Mouse (Mus musculus) midbrain, postnatal 0 days (tissue): ENCODE measurements around the gene Rbms2. TPM values are rescaled to one million over a fixed set of nuclear protein-coding genes. Genes with fewer than 3 reads are reported as not detected.

Source experiments
- ATAC-seq: fragments of 200-750 bp; cut with Nextera tagmentation; 2 replicates; pipeline ENCODE4 v1.8.0; 2017; ENCODE audit warnings: moderate number of reproducible peaks, mild to moderate bottlenecking, moderate TSS enrichment, moderate library complexity; ENCODE audit not compliant: low FRiP score
- DNase-seq: peaks from one replicate; pipeline ENCODE4 v3.0.0-alpha.2; 2015; ENCODE audit warnings: low spot score
- H3K27ac ChIP-seq: fragments of 300-500 bp; sonication (generic); 2 replicates; pipeline ENCODE4 v1.5.1; 2014; ENCODE audit warnings: low read depth, mild to moderate bottlenecking, low read length, mixed read lengths
- H3K27me3 ChIP-seq: fragments of 300-500 bp; sonication (generic); 2 replicates; pipeline ENCODE4 v1.6.1; 2014; ENCODE audit warnings: low read length, control low read depth, mixed read lengths; ENCODE audit not compliant: insufficient read depth
- H3K36me3 ChIP-seq: fragments of 300-500 bp; sonication (generic); 2 replicates; pipeline ENCODE4 v1.6.1; 2014; ENCODE audit warnings: low read length, control low read depth, mixed read lengths; ENCODE audit not compliant: insufficient read depth
- H3K4me1 ChIP-seq: fragments of 300-500 bp; sonication (generic); 2 replicates; pipeline ENCODE4 v1.6.1; 2014; ENCODE audit warnings: mild to moderate bottlenecking, control low read depth, antibody characterized with exemption, low read length, mixed read lengths; ENCODE audit not compliant: insufficient read depth
- H3K4me2 ChIP-seq: fragments of 300-500 bp; sonication (generic); 2 replicates; pipeline ENCODE4 v1.6.1; 2014; ENCODE audit warnings: low read depth, mild to moderate bottlenecking, low read length, mixed read lengths; ENCODE audit not compliant: poor library complexity, severe bottlenecking
- H3K4me3 ChIP-seq: fragments of 300-500 bp; sonication (generic); 2 replicates; pipeline ENCODE4 v1.5.1; 2014; ENCODE audit warnings: low read depth, mild to moderate bottlenecking, low read length, moderate library complexity
- H3K9ac ChIP-seq: fragments of 300-500 bp; sonication (generic); replicated peaks from 2 replicates; pipeline ENCODE4 v1.6.1; 2014; ENCODE audit warnings: mild to moderate bottlenecking, low read length, moderate library complexity, mixed read lengths; ENCODE audit not compliant: poor library complexity, severe bottlenecking
- H3K9me3 ChIP-seq: fragments of 300-500 bp; sonication (generic); 2 replicates; pipeline ENCODE4 v1.6.1; 2016; ENCODE audit warnings: low read length, control low read depth
- CTCF ChIP-seq: IDR thresholded peaks from 2 replicates; pipeline ENCODE4 v1.5.1; 2016; ENCODE audit warnings: antibody characterized with exemption, mild to moderate bottlenecking
- WGBS: fragments of 180-500 bp; shearing (Covaris S2); extraction: QIAGEN DNeasy Blood & Tissue Kit; methylation state at CpG from one replicate; pipeline ENCODE4 v1.1.7; 2014; 5-methylcytosine and 5-hydroxymethylcytosine counted together
- polyA plus RNA-seq: library from polyadenylated mRNA; unstranded; fragments of >200 nt; fragmentation: Nextera tagmentation; extraction: Ambion mirVana; gene quantifications from 2 replicates; pipeline ENCODE4 v1.2.1, GENCODE M21; 2015
- total RNA-seq: library from RNA; depleted of rRNA; stranded (reverse); fragments of >200 nt; gene quantifications from 2 replicates; pipeline ENCODE4 v1.2.3, GENCODE M21; 2014

Rbms2 gene
- total and polyA plus RNA-seq, 2 experiments from 2014 or later = 5.2 to 11.1 TPM

DNA sequence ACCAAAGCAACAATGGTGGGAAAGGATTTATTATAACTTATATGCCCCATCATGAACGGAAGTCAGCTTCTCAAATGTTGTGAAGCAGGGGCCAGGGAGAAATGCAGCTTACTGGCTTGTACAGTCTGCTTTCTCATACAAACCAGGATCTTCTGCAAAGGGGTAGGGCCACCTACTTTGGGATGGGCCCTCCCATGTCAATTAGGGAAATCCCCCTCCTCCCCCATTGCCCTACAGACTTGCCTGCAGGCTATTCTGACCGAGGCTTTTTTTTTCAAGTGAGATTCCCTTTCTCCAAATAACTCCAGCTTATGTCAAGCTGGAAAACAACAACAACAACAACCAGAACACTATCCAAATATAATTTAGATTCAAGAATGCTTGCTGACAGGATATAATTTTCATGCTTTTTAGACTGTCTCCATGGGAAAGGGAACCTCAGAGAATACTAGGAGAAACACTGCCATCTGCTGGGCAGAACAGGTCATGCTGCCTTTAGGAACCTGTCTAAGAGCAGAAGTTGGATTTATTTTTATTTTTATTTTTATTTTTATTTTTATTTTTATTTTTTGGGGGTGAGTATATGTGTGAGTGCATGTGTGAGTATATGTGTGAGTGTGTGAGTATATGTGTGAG is 8.3 kb upstream of the Rbms2 start:
- no peak for ATAC-seq
- TF ChIP-seq CTCF = peak; percentile 86
- DNase-seq = peak; percentile 86
- no peak overlapping the region for H3K4me3 ChIP-seq
- no peak overlapping the region for H3K9ac ChIP-seq
- H3K36me3 ChIP-seq = no peaks in the 10 kb centered on the region
- no peaks in the 10 kb centered on the region for H3K9me3 ChIP-seq
- H3K27ac ChIP-seq = no peak overlapping the region
- H3K4me1 ChIP-seq = no peaks in the 10 kb centered on the region
- 38% methylated on average over 2 of the region's 2 CpGs for WGBS
- H3K4me2 ChIP-seq = no peak overlapping the region
- H3K27me3 ChIP-seq = no peaks in the 10 kb centered on the region

DNA sequence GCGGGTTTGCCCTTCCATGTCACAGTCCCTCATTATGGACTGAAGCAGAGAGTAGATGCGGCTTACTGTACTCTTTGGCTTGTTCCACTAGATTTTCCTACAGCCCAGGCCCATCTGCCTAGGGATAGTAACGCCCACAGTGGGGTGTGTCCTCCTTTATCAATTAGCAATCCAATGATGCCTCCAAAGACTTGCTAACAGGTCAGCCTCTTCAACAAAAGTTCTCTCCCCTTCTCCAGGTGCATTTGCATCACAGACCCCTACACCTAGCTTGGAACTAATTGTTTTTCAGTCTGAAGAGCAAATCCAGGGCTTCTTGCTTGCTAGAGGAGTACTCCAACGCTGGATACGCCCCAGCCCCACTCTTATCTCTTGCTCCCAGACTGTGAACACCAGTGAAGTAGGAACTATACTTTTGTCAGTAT is 7.1 kb upstream of the Rbms2 start:
- Histone ChIP-seq H3K9ac (no peak overlapping the region), H3K27me3 (no peaks in the 10 kb centered on the region), H3K4me1 (no peaks in the 10 kb centered on the region), H3K9me3 (no peaks in the 10 kb centered on the region), H3K36me3 (no peaks in the 10 kb centered on the region), H3K4me2 (no peak overlapping the region), H3K4me3 (no peak overlapping the region), H3K27ac (no peak overlapping the region)
- WGBS = 63% methylated on average over 5 of the region's 5 CpGs
- DNase-seq (no peak), ATAC-seq (no peak)
- TF ChIP-seq CTCF = no peak

DNA sequence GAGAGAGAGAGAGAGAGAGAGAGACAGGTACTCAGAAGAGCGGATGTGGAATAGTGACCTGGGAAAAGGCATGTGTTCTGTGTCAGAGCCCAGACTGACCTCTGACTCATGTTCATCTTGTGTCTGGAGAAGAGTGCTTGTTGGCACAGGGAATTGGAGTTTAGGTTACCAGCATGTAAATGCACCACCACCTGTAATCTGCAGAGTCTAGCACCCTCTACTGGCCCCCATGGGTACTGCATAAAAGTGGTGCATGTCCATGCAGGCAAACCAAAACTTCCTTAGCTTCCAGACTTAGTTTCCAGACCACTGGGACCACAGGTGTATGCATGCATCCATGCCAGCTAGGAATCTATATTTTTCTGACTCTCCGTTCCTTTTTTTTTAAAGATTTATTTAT is 5.9 kb upstream of the Rbms2 start:
- H3K36me3 ChIP-seq = no peaks in the 10 kb centered on the region
- H3K4me3 ChIP-seq = no peak overlapping the region
- DNase-seq = peak; percentile 80
- TF ChIP-seq CTCF = peak; percentile 96
- no peak overlapping the region for H3K27ac ChIP-seq
- no peaks in the 10 kb centered on the region for H3K9me3 ChIP-seq
- H3K4me2 ChIP-seq = no peak overlapping the region
- WGBS = 55% methylated on average over 2 of the region's 2 CpGs
- H3K4me1 ChIP-seq = no peaks in the 10 kb centered on the region
- no peak for ATAC-seq
- no peaks in the 10 kb centered on the region for H3K27me3 ChIP-seq
- no peak overlapping the region for H3K9ac ChIP-seq

DNA sequence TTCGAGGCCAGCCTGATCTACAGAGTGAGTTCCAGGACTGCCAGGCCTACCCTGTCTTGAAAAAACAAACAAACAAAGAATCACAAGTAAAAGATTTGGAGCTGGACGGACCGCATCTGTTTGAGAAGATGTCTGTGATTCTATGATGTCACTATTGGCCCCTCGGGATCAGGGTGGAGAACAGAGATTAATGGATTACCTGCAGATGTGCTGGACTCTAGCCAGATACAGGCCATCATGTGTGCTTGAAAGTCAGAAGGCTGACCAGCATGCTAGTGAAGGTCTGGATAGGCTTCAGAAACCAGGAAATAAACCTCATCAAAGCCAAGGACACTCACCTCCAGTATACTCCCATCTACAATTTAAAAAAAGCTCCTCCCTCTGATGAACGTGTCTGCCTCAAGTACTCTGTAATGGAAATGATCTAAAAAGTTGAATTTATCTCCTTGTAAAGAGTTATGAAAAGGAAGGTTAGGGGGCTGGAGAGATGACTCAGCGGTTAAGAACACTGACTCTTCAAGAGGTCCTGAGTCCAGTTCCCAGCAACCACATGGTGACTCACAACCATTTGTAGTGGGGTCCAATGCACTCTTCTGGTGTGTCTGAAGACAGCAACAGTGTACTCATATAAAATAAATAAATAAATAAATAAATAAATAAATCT is 5.3 kb upstream of the Rbms2 start:
- Histone ChIP-seq H3K4me1 (no peaks in the 10 kb centered on the region), H3K36me3 (no peaks in the 10 kb centered on the region), H3K27ac (no peak overlapping the region), H3K4me2 (no peak overlapping the region), H3K9ac (no peak overlapping the region), H3K9me3 (no peaks in the 10 kb centered on the region), H3K4me3 (no peak overlapping the region), H3K27me3 (no peaks in the 10 kb centered on the region)
- ATAC-seq = no peak
- 78% methylated on average over 6 of the region's 6 CpGs for WGBS
- TF ChIP-seq CTCF = no peak
- DNase-seq = no peak

DNA sequence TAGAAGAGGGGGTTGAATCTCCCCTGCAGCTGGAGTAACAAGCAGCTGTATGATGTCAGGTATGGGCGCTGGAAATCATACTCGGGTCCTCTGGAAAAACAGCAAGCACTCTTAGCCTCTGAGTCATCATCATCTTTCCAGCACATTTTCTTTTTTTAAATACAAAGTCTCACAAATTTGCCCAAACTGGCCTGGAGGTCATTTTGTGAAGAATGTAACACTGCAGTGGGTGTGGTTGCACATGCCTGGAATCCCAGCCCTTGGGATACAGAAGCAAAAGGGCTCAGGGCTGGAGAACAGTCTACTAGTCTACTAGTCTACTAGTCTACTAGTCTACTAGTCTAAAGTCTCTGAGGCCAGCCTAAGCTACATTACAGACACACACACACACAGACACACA is 4.2 kb upstream of the Rbms2 start:
- DNase-seq (no peak), ATAC-seq (no peak)
- no peaks in the 10 kb centered on the region for H3K4me1 ChIP-seq
- H3K27me3 ChIP-seq = no peaks in the 10 kb centered on the region
- H3K27ac ChIP-seq = no peak overlapping the region
- 95% methylated on average over 2 of the region's 2 CpGs for WGBS
- H3K9ac ChIP-seq = no peak overlapping the region
- no peaks in the 10 kb centered on the region for H3K36me3 ChIP-seq
- no peak overlapping the region for H3K4me2 ChIP-seq
- H3K4me3 ChIP-seq = no peak overlapping the region
- H3K9me3 ChIP-seq = no peaks in the 10 kb centered on the region
- TF ChIP-seq CTCF = no peak

DNA sequence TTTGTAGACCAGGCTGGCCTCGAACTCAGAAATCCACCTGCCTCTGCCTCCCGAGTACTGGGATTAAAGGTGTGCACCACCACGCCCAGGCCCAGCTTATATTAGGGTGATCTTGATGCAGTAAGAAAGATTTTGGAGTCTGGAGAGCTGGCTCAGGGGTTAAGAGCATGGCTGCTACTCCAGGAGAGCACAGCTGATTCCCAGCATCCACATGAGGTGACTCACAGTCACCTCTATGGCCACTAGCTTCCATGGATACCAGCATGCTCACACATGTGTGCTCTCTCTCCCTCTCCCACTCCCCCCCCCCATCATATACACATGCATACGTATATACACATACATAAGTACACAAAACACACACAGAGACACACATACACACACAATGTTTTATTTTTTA is 2.8 kb downstream of the Rbms2 start:
- H3K4me1 ChIP-seq = peaks cover 3% of the 10 kb centered on the region; the same call in 1 of the 2 replicates
- no peak for TF ChIP-seq CTCF
- no peak overlapping the region for H3K4me2 ChIP-seq
- no peaks in the 10 kb centered on the region for H3K36me3 ChIP-seq
- DNase-seq (no peak), ATAC-seq (no peak)
- H3K9ac ChIP-seq = no peak overlapping the region
- 83% methylated on average over 4 of the region's 4 CpGs for WGBS
- H3K27ac ChIP-seq = no peak overlapping the region
- H3K27me3 ChIP-seq = no peaks in the 10 kb centered on the region
- H3K9me3 ChIP-seq = no peaks in the 10 kb centered on the region
- H3K4me3 ChIP-seq = no peak overlapping the region
